Mouse (Mus musculus) heart, postnatal 4 days (tissue): ENCODE results near the gene Gm21312. TPM values are rescaled to one million over a fixed set of nuclear protein-coding genes. Genes with fewer than 3 reads are reported as not detected.
"Not testable (repeated sequence)": the region's sequence is repeated elsewhere in the genome, so short reads cannot be mapped to it uniquely, and the experiment has no call there.

Source experiments
- DNase-seq: peaks from one replicate; pipeline ENCODE4 v3.0.0; 2021
- total RNA-seq, 2 experiments: library from RNA; stranded (reverse); gene quantifications; 2 replicates each; pipeline ENCODE4 v1.2.3; 2021

The Gm21312 gene
- not detected for total RNA-seq

DNA sequence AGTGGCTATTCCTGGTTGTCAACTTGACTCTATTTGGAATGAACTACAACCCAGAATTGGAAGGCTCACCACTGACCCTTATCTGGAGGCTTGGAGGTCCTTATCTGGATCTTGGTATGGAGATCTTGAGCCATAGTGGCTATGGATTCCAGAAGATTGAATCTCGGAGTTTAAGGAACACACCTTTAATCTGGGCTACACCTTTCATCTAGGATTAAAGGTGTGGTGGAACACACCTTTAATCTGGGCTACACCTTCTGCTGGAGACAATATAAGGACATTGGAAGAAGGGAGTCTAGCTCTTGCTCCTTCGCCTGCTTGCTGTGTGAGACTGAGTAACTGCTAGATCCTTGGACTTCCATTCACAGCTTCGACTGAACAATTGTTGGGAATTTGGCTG, at the start of gene Gm21312:
Gm21312 (plus strand) TSS at position 301 of the 400 bp plus-strand sequence.
- DNase-seq = not testable (repeated sequence)

DNA sequence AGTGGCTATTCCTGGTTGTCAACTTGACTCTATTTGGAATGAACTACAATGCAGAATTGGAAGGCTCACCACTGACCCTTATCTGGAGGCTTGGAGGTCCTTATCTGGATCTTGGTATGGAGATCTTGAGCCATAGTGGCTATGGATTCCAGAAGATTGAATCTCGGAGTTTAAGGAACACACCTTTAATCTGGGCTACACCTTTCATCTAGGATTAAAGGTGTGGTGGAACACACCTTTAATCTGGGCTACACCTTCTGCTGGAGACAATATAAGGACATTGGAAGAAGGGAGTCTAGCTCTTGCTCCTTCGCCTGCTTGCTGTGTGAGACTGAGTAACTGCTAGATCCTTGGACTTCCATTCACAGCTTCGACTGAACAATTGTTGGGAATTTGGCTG, 34.1 kb upstream of the Gm21312 start, which contains the start of gene Gm21293:
Gm21293 (plus strand) TSS at position 301 of the 400 bp plus-strand sequence.
- DNase-seq = not testable (repeated sequence)

DNA sequence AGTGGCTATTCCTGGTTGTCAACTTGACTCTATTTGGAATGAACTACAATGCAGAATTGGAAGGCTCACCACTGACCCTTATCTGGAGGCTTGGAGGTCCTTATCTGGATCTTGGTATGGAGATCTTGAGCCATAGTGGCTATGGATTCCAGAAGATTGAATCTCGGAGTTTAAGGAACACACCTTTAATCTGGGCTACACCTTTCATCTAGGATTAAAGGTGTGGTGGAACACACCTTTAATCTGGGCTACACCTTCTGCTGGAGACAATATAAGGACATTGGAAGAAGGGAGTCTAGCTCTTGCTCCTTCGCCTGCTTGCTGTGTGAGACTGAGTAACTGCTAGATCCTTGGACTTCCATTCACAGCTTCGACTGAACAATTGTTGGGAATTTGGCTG, 25.6 kb upstream of the Gm21312 start, which contains the start of gene Gm6763:
Gm6763 (plus strand) TSS at position 301 of the 400 bp plus-strand sequence.
- DNase-seq = not testable (repeated sequence)

DNA sequence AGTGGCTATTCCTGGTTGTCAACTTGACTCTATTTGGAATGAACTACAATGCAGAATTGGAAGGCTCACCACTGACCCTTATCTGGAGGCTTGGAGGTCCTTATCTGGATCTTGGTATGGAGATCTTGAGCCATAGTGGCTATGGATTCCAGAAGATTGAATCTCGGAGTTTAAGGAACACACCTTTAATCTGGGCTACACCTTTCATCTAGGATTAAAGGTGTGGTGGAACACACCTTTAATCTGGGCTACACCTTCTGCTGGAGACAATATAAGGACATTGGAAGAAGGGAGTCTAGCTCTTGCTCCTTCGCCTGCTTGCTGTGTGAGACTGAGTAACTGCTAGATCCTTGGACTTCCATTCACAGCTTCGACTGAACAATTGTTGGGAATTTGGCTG, 17.1 kb upstream of the Gm21312 start, which contains the start of gene Gm8764:
Gm8764 (plus strand) TSS at position 301 of the 400 bp plus-strand sequence.
- not testable (repeated sequence) for DNase-seq

DNA sequence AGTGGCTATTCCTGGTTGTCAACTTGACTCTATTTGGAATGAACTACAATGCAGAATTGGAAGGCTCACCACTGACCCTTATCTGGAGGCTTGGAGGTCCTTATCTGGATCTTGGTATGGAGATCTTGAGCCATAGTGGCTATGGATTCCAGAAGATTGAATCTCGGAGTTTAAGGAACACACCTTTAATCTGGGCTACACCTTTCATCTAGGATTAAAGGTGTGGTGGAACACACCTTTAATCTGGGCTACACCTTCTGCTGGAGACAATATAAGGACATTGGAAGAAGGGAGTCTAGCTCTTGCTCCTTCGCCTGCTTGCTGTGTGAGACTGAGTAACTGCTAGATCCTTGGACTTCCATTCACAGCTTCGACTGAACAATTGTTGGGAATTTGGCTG, 8.6 kb upstream of the Gm21312 start, which contains the start of gene Gm21304:
Gm21304 (plus strand) TSS at position 301 of the 400 bp plus-strand sequence.
- DNase-seq = not testable (repeated sequence)

DNA sequence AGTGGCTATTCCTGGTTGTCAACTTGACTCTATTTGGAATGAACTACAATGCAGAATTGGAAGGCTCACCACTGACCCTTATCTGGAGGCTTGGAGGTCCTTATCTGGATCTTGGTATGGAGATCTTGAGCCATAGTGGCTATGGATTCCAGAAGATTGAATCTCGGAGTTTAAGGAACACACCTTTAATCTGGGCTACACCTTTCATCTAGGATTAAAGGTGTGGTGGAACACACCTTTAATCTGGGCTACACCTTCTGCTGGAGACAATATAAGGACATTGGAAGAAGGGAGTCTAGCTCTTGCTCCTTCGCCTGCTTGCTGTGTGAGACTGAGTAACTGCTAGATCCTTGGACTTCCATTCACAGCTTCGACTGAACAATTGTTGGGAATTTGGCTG, 8.4 kb downstream of the Gm21312 start, which contains the start of gene Gm20765:
Gm20765 (plus strand) TSS at position 301 of the 400 bp plus-strand sequence.
- DNase-seq = not testable (repeated sequence)

DNA sequence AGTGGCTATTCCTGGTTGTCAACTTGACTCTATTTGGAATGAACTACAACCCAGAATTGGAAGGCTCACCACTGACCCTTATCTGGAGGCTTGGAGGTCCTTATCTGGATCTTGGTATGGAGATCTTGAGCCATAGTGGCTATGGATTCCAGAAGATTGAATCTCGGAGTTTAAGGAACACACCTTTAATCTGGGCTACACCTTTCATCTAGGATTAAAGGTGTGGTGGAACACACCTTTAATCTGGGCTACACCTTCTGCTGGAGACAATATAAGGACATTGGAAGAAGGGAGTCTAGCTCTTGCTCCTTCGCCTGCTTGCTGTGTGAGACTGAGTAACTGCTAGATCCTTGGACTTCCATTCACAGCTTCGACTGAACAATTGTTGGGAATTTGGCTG, 16.9 kb downstream of the Gm21312 start, which contains the start of gene Gm4340:
Gm4340 (plus strand) TSS at position 301 of the 400 bp plus-strand sequence.
- not testable (repeated sequence) for DNase-seq

DNA sequence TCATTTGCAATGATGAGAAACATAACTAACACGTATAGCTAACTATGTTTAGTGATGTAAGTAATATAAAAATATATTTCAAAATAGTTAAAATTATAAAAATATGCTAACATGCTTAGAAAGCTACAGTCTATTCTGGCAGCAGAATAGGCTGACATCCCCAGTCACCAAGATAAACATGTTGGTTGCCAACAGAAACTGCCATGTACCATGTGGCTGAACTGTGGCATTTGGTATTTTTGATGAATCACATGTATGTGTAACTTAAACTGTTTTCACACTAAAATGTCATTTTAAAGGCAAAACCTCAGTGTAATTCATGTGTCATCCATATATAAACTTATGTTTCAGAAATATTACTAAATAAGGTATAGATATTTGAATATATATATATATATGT, 32.8 kb downstream of the Gm21312 start:
- no peak for DNase-seq

DNA sequence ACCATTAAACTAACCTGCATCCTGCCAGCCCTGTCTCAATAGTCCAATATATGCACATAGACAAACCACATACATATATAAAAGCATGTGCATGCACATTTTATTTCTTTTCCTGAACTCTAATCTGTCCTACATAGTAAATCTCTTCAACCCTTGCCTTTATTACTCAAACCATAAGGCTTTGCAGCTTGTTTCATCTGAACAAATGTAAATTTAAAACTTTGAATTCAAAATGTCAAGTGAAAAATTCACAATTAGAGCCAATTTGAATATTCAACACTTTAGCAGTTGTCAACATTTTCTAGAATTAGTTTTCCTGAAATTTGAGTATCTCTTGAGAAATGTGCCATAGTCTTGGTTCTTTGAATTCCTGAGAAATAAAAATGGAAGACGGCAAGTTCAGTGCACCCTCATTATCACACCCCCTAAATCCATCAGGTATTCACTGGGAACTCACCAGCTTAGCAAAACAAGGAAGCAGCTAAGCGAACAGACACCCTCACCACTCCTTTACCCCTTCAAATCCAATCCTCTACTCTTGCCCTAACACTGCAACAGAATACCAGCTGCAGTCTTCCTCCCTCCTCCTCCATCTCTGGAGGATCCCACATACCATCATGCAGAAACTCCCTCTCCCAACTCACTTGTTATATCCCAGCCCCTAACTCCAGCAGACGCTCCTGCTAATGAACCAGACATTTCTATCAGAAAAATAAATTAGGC, 33.6 kb downstream of the Gm21312 start:
- DNase-seq = no peak

DNA sequence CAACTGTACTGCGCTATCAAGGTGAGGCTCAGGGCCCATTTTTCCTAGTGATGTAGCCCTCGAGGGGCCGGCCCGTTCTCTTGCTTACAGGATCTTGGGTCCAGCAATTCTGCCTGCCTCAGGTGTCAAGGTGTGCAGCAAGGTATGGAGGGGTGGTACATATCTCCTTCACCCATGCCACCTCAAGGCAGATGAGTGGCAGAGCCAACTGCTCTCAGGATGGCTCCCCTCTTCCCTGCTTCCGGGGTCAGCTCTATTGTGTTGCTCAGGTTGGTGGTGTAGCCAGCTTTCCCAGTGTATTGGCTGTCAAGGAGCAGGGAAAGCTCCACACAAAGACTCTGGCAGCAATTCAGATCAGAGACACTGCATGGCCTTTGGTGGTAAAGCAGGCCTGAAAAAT, 37.7 kb downstream of the Gm21312 start:
- no peak for DNase-seq

DNA sequence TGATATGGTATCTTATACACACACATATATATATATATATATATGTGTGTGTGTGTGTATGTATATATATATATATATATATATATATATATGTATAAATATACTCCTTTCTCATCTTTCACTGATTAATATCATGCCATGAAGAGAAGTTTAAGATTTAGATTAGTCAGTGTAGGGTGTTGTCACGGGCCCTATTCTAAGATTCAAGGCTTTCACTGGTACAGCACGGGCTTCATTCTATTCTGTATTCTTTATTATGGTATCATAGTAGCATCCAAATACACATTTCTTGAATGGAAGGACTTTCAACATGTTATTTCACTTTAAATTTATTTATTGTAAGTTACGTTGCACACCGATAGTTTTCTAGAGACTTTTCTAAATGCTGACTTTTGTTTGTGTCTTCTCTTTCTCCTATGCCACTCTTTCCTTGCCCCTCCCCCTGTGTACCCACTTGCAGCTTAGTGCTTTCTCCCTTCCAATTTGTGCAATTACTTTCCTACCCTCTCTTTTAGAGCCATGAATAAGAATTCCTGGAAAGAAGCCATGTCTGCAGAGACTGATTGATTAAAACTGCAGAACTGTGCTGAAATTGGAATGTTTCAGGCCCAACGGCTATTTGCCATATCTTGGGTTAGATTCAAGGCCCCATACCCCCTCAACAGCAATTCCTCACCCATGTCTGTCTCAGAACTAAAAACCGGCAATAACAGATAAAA, 43.6 kb downstream of the Gm21312 start:
- no peak for DNase-seq

Other genes with a start within 250 kb of the Gm21312 start
- not detected for gene Gm21293, start 34.0 kb upstream of the Gm21312 start, total RNA-seq
- gene Gm6763, start 25.5 kb upstream of the Gm21312 start, total RNA-seq = not detected
- gene Gm8764, start 17.0 kb upstream of the Gm21312 start, total RNA-seq = not detected
- not detected for gene Gm21304, start 8.5 kb upstream of the Gm21312 start, total RNA-seq
- gene Gm20765, start 8.5 kb downstream of the Gm21312 start, total RNA-seq = not detected
- not detected for gene Gm4340, start 17.0 kb downstream of the Gm21312 start, total RNA-seq